Mouse (Mus musculus): ENCODE measurements around the gene Rbms3.

The Rbms3 gene

DNA sequence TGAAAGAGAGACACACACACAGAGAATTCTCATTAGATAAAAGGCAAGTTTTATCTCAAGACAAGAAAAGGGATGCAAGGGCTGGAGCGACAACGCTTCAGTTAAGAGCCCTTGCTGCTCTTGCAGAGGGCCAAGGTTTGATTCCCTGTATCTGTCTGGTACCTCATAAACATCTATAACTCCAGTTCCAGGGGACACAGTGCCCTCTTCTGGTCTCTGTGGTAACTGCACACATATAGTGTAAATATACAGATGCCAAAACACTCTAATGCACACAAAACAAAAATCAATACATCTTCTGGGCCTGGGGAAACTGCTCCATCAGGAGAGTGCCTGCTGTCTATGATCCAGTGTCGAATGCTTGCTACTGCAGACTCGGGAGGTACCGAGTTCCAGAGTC, 145.3 kb downstream of the Rbms3 start:
- no peak for DNase-seq (ENCODE audit: low spot score)

DNA sequence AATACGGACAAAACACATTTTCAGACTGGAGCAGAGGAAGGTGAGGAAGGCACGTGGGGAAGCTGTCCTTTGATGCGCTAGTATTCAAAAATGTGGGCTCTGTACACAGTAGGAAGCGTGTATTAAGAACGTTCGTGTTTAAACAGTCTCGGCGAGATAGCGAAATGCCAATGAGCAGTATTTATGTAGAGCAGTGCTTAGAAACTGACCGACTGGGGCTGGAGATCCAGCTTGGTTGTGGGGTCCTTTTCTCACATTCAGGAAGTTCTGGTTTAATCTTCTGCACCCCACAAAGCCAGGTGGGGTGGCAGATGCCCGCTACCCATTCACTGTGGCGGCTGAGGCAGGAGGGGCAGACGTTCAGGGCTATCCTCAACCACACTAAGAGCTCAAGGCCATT, 153.0 kb downstream of the Rbms3 start:
- DNase-seq (ENCODE audit: low spot score), result no peak

DNA sequence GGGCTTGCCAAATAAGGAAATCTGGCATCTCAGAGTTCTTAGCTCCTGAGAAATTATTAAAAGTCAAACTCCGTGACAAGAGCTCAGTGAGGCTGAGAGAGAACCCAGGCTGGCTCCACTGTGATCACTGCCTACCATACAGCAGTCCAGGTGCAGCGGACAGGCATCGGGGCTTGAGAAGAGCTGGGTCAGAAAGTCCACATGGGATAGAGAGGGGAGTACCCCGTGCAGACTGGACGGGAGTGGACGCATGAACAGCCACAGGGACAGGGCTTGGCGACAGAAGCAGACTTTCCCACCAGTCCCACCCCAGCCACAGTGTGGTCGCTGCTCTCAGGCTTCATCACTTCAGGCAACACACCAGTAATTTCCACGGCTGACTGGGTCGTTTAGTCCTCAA, 176.9 kb downstream of the Rbms3 start:
- no peak for DNase-seq (ENCODE audit: low spot score)

DNA sequence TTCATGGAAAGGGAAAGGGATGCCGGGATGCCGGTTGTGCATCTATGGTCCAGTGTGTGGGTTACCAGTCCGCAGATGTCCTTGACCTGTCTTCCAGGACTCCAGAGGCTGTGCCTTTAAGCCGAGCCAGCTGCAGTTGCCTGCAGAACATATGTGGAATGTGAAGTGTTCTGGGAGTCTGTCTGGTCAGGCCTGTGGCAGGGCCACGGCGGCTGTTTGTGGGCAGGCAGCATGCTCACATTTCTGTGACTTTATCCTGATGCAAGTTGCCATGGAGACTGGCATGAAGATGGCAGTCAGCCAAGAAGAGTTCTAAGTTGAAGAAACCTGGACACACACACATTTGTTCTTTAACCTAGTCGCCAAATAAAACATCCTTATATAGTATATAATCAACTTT, 187.1 kb downstream of the Rbms3 start:
- no peak for DNase-seq (ENCODE audit: low spot score)

DNA sequence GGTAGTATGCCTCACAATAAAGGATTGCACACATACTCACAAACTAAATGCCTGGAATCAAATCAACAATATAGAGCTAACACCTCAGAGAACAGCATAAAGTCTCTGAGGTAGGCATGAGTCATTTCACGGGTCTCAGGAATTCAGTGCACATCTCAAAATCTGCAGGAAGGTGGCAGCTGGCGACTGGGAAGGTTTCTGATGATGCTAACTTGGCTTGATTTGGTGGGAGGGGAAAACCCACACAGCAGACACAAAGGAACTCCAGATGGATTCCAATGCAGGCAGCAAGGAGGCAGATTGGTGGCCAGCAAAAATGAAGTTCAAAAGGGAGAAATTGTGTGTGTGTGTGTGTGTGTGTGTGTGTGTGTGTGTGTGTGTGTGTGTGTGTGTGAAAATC, 193.9 kb downstream of the Rbms3 start:
- DNase-seq (ENCODE audit: low spot score), result no peak

DNA sequence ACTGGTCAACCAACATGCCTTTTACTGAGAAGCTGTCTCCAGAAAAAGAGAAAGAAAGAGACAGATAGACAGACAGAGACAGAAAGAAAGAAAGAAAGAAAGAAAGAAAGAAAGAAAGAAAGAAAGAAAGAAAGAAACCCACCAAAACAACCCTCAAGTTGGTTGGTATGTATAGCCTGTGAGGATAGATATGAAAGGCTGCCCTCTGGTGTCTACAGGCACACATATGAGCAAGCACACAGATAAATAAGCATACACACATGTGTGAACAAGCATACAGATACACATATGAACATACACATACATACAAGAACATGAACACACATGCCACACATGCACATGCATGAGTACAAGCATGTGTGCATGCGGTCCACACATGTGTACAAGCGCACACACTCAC, 199.0 kb downstream of the Rbms3 start:
- DNase-seq (ENCODE audit: low spot score), result no peak

DNA sequence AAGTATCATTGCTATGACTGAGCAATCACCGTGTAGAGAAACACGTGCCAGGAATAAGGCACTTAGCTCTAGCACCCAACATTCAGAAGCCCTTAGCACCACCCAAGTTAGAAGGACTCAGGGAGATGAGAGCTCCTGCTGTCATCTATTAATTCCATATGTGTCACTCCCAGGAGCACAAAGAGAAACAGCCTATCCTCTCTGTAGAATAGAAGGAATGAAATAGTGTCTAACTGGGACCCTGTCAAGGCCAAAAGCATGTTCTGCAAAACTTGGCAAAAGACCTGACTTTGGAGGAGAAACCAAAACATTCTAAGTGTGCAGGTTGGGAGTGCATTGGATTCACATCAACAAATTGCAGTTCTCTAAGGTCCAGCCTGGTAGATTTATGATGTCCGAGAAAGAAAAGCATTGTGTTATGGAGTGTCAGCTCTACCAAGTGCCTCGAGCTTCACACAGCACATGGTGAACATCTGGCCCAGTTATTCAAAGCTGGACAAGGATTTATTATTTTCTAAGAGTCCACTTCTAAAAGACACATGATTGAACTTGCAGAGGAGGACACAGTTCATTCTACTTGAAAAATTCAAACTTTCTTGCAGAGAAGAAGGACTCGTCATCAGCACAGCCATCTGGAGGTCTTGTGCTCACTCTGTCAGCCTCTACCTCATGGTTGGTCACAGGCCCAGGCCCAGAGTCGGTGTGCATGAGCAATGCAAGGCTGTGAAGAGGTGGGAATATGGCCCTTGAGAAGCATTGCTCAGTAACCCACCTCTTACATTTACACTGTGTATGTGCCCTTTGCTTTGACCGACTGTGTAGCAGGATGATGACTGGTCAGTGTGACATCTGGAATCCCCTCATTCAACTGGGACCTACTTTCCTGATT, 200.3 kb downstream of the Rbms3 start:
- no peak for DNase-seq (ENCODE audit: low spot score)

DNA sequence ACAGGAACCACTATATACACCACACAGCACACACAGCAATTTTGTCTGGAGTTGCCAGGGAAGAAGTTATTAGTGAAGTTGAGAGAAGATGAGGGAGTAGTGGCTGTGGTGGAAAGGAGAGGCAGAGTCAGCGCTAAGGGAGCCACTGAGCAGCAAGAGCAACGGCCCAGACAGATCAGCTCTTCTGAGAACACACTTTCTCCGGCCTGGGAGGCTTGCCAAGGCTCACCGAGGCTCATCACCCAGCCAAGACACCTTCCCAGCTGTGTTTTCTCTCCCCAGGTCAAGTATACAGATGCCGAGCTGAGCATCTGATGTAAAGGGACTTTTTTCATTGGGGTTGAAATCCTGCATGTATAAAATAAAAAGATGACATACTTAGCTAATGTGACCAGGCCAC, 206.5 kb downstream of the Rbms3 start:
- no peak for DNase-seq (ENCODE audit: low spot score)

DNA sequence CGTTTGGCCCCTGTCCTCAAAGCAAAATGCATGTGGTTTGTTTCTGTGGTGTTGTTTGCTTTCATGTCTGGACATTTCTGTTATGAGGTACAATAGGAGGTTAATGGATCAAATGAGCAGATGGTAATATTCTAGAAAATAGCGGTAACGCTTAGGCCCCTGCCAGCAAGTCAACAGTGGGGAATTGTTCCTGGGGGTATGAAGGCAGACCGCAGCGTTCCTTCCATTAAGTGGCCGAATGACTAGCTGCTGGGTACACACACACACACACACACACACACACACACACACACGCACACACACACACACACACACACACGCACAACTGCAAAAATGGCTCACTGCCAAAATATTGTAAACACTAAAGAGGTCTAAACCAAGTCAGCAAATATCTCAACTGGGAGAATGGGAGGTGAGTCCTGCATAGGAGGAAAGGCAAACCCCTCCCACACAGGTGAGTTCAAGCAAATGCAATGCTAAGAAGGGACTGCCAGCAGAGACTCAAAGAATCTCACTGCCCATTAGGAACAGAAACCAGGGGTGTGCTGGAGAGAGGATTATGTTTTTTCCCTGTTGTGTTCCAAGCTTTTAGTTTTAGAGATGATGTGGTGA, 209.7 kb downstream of the Rbms3 start:
- no peak for DNase-seq (ENCODE audit: low spot score)

DNA sequence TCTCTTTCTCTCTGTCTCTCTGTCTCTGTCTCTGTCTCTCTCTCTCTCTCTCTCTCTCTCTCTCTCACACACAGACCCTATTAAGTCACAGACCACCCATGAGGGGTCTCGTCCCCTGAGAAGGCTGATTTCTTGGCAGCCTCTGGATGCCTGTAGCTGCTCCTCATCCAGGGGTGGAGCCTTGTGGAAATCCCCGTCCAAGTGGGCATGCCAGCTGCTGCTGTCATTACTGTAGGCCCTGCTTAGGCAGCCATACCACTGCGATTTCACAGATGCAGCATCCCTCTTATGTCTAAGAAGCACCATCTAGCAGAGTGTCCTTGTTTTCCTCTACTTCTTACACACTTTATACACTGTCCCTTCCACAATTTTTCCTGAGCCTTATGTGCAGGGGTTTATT, 216.5 kb downstream of the Rbms3 start:
- DNase-seq (ENCODE audit: low spot score), result no peak

DNA sequence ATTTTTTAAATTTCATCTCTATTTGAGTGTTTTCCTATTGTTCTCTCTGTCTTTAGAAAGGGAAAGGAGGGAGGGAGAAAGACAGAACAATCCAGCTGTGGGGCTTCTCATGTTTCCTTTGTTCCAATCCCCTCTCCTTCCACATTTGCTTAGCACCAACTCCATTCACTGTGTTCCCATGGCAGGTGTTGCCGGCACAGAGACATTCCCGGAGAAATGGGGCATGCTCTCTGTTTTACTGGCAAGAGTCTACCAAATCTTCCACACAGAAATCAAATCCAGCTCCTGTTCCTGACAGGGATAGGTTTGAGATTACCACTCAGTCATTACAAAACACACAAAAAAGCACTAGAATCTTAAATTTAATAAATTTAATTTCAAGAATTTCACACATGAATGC, 217.1 kb downstream of the Rbms3 start:
- no peak for DNase-seq (ENCODE audit: low spot score)

DNA sequence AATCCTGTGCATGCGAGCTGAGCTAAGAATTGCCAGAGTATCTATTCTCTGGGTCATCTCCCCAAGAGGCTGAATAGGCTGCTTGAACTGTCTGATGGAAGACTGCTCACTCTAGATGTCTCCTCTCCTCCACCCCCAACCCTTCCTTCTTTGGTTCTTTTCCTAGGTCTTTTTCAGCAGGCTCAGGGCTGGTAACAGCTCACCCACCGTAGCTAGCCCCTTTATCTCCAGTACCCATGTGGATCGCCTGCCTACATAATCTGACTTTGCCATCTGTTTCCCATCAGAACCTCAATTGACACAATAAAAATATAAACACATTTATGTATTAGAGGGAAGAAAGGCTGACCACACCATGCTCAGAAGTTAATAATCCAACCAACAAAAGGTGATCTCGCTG, 225.1 kb downstream of the Rbms3 start:
- no peak for DNase-seq (ENCODE audit: low spot score)

DNA sequence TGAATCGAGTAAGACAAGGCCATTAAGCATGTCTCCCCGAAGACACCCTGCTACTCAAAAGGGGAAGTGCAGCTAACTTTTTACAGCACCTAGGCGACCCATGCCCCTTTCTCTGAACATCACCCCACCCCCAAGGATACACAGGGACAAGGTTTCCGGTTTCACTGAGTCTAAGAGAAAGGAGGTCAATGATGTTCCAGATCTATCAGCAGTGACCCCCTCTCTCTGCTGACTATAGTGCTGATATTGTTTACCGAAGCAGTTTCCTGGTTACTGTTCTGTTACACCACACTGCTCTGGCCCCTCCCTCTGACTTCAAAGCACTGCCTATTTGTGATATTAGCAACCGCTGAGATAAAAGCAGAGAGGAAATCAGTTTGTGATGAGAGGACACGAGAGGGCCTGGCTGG, 229.4 kb downstream of the Rbms3 start:
- DNase-seq (ENCODE audit: low spot score), result no peak

DNA sequence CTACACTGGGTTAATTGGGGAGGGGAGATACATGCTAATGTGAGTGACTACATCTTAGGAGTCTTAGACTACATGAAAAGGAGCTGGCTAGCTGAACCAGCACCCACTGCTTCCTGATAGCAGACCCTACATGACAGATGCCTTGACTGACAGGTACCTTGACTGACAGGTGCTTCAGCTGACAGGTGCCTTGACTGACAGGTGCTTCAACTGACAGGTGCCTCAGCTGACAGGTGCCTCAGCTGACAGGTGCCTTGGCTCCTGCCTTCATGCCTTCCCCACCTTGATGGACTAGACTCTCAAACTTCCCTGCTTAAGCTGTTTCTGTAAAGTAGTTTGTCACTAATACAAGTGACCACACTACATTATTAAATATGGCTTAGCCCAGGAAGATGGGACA, 232.6 kb downstream of the Rbms3 start:
- DNase-seq (ENCODE audit: low spot score), result no peak

DNA sequence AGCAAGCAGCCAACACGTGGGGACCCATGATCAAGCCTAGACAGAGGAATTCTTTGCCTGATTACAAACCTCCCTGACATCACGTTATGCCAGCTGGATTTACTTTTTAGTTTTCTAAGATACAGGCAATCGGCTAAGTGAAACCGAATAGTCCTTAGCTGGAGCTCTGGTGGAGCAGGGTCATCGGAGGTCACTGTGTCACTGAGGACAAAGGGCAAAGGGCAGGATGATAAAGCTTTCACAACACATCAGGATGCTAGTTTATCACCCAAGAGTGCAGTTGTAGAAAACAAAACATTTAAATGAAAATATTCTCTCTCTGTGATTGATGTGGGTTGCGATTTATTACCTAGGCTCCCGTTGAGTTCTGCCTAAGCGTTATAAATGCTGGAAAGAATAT, 233.1 kb downstream of the Rbms3 start:
- no peak for DNase-seq (ENCODE audit: low spot score)

DNA sequence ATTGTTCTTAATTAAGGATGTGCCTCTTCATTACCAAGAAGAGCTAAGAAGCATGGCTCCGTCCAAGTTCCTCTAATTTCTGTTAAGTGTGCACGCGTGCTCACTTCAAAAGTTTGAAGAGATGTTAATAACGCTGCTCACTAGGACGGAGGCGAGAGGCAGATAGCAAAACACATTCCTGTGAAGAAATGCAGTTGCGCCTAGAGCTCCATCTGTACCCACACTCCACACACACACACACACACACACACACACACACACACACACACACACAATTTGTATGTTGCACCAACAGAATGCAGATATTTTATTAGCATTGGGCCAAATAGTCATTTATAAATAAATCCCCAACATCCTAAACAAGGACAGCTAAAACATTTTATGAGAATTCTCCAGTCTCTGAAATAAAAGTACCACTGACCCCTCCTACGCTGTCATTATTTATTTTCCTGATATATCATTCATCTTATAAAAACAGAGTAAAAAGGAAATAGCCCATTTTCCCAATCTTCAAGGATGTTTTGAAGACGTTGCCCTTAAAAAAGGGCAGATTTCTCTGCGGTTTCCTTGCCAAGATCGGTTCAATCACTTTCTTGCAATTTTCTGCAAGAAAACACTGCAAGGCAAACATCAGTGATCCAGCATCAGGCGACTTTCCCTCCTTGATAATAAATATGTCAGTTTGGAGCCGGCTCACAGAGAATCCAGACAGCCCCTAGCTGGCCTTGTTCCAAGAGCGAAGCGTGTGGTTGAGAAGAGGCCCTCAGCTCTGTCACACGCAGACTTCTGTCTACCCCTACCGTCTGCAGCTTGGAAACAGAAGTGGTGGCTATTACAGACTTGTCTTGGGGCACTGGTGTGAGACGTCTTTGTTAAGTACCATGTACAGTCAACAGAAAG, 235.8 kb downstream of the Rbms3 start:
- DNase-seq (ENCODE audit: low spot score), result no peak

DNA sequence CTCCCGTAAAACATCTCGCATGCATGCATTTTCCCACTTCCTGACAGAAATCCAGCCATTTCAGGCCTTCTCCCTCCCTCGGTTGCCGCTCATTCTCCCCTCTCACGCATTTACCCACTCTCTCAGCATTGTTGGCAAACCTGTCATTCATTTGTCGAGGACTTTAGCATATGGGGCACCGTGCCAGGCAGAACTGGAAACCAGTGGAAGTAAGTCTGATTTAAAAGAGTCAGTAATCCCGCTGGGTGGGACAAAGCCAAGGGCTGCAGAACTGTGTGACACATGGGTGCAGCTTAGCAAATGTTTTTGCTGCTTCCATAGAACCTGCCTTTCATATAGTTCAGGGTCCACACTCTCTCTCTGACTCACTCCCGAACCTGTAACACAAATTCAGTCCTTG, 241.7 kb downstream of the Rbms3 start:
- no peak for DNase-seq (ENCODE audit: low spot score)

DNA sequence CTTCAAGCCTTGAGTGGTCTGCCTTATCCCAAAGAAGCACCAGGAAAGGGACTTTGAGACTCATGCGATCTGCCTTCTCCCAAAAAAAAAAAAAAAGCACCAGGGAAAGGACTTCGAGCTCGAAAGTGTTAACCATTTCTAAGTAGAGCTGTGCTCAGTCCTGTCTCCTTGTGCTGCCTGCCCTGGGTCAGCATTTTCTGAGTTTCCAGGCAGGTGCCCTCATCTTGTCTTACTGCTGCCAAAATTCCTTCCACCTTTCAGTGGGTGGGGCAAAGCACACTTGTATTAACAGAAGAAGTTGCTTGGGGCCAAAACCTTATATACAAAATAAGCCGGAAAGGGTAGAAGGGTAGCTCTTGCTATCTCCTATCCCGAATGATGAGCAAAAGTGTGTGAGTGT, 248.8 kb downstream of the Rbms3 start:
- no peak for DNase-seq (ENCODE audit: low spot score)

DNA sequence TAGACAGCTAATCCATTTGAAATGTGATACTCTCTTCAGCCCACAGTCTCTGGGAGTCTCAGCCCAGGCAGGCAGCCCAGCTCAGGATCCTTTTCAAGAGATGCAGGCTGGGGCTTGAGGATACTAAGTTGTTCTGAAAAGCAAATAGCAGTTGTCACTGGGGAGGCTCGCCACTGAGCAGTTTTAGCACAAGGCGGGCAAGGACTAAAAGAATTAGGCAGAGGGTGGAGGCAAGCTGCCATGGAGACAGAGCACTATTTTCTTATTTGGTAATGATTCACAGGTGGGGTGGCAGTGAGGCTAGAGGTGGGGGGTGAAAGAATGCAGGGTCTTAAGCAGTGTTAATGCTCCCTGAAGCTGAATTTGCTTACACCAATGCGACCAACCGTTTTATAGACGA, 249.6 kb downstream of the Rbms3 start:
- no peak for DNase-seq (ENCODE audit: low spot score)

DNA sequence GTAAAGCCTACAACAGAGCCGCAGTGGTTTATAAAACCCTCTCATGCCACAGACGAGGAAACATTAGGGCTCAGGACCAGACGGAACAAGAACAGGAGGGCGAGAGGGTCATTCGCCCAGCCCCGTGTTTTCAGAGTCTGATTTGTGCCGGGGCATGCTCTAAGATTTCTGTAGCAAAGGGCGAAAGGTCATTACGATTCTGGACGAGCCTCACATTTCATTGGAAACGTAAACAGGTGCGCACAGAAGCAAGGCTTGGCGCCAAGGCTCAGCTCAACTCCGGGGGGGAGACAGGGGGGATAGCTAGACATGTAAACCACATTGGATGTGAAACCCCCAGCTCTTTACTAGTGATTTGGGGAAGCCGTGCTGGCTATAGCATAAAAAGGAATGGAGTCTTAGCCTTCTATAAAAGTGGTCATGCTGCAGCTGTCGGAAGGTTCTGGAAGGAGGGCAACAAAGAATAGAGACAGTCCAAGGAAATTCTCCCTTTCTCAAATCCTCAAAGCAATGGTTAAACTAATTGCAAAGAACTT, 250.2 kb downstream of the Rbms3 start:
- DNase-seq (ENCODE audit: low spot score), result no peak

DNA sequence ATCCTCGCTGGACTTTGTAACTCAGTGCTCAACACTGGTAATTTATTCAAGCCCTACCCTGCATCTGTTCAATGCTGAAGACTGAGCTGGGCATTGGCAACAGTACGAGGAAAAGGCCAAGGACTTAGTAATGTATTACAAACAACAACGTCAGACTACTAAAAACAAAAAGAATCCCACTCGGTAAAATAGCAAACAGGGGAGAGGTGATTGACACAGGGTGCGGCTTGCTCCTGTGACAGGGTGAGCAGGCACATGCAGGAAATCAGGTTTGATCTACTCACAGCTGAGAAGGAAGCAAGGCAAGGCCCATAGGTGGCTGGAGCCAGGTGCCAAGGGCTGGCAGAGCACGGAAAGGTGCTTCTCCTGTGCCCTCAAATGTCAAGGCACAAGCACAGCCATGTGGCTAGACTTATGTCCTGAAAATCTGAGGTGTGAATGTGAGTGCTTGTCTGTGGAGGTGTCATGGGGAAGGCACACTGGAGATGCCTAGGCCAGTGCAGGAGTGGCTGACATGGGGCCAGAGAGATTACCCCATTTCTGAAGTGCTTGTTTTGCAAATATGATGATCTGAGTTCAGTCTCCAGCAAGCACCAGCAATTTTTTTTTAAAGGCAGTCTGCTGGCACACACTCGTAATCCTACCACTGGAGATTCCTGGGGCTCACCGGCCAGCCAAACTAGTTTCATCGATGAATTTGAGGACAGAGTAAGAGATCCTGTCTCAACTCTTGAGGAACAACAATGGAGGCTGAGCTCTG, 251.4 kb downstream of the Rbms3 start:
- no peak for DNase-seq (ENCODE audit: low spot score)

DNA sequence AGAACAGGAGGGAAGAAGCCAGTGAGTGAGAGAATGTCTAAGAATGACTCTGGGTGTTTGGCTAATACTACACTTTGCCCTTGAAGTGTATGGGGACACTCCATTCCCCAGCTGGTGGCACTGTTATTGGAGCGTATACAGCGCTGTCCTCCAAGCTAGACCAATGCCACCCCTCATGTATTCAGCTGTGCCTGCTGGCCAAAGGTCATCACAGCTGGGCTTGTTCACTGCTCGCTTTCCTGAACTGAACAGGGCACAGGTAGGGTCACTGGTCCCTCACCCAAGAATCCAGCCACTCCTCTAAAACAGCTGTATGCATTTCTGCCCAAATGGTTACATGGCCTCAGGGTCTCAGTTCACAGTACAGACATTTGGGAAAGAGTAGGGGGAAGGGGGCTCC, 253.9 kb downstream of the Rbms3 start:
- no peak for DNase-seq (ENCODE audit: low spot score)

Data from spleen, adult 12 weeks (tissue).